Mouse (Mus musculus): Measurements from ENCODE around the gene Snx18. TPM values are rescaled to one million over a fixed set of nuclear protein-coding genes. Genes with fewer than 3 reads are reported as not detected.

Gene Snx18
- polyA plus RNA-seq, 1 experiment from 2014 or later = 14.2 TPM

GRCm38 (mm10) chr13:113595219-113595618, 23.1 kb downstream of the Snx18 start:
- Histone ChIP-seq H3K4me1 (replicated peaks) (peaks cover 43% of the 10 kb centered on the region), H3K27ac (no peak overlapping the region), H3K4me2 (no peak overlapping the region), H3K36me3 (peaks cover 28% of the 10 kb centered on the region; the same call in 1 of the 2 replicates), H3K4me3 (no peak overlapping the region), H3K27me3 (no peaks in the 10 kb centered on the region), H3K9ac (no peak overlapping the region), H3K9me3 (replicated peaks) (no peaks in the 10 kb centered on the region)
- no peak for ATAC-seq (replicated peaks; ENCODE audit: insufficient number of reproducible peaks, insufficient read depth, low FRiP score, low read depth)
- WGBS = 49% methylated on average over 8 of the region's 8 CpGs

DNA sequence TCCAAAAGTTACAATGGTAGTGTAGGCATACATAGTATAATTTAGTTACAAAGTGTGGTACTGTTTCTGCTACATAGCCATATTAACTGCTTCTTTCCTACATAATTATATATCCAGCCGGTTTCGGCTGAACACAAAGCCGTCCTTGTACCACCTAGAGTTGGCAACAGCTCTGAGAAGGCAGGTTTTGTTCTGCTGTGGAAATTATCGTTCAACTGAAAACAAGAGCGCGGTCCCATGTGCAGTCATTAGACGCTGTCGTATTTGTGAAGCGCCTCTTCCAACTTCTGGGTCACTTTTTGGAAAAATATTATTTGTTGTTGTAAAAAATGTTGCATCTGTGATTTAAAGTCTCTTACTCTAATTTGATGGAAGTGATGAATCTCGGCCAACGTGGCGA, 24.0 kb downstream of the Snx18 start:
- ATAC-seq (replicated peaks; ENCODE audit: insufficient number of reproducible peaks, insufficient read depth, low FRiP score, low read depth) = no peak
- Histone ChIP-seq H3K4me2 (no peak overlapping the region), H3K4me3 (no peak overlapping the region), H3K4me1 (replicated peaks) (peaks cover 45% of the 10 kb centered on the region), H3K9ac (no peak overlapping the region), H3K36me3 (peaks cover 28% of the 10 kb centered on the region; the same call in 1 of the 2 replicates), H3K27me3 (no peaks in the 10 kb centered on the region), H3K9me3 (replicated peaks) (no peaks in the 10 kb centered on the region), H3K27ac (no peak overlapping the region)
- 92% methylated on average over 12 of the region's 12 CpGs for WGBS

- Histone ChIP-seq H3K27me3 (no peaks in the 10 kb centered on the region), H3K4me1 (replicated peaks) (peaks cover 41% of the 10 kb centered on the region), H3K4me2 (no peak overlapping the region), H3K4me3 (no peak overlapping the region), H3K27ac (no peak overlapping the region), H3K9ac (no peak overlapping the region), H3K9me3 (replicated peaks) (no peaks in the 10 kb centered on the region), H3K36me3 (peaks cover 28% of the 10 kb centered on the region; the same call in 1 of the 2 replicates)
- ATAC-seq (replicated peaks; ENCODE audit: insufficient number of reproducible peaks, insufficient read depth, low FRiP score, low read depth) = no peak
- 80% methylated on average over 17 of the region's 17 CpGs for WGBS
Observed at GRCm38 (mm10) chr13:113593711-113594110, 24.7 kb downstream of the Snx18 start.

- Histone ChIP-seq H3K4me2 (no peak overlapping the region), H3K9ac (no peak overlapping the region), H3K4me3 (no peak overlapping the region), H3K9me3 (replicated peaks) (no peaks in the 10 kb centered on the region), H3K27me3 (no peaks in the 10 kb centered on the region), H3K4me1 (replicated peaks) (peaks cover 36% of the 10 kb centered on the region), H3K36me3 (peaks cover 28% of the 10 kb centered on the region; the same call in 1 of the 2 replicates), H3K27ac (no peak overlapping the region)
- no peak for ATAC-seq (replicated peaks; ENCODE audit: insufficient number of reproducible peaks, insufficient read depth, low FRiP score, low read depth)
- 70% methylated on average over 13 of the region's 13 CpGs for WGBS
Observed at GRCm38 (mm10) chr13:113592703-113593200, 25.6 kb downstream of the Snx18 start.

DNA sequence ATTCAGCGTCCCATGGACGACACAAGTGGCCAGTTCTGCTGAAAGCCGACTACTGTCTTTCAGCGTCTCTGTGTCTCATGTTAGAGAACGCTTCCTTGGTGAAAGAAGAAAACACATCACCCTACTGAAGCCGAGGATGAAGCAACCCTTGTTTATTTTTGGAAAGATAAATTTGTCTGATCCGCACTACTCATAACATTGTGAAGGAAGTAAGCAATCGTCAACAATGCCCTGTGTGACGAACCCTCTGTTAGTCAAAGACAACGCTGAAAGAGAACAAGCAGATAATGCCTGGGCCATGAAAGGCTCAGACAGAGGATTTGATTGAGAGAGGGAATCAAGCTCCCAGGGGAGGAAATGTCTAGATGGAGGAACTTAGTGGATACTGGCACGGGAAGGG, 27.0 kb downstream of the Snx18 start:
- Histone ChIP-seq H3K27me3 (no peaks in the 10 kb centered on the region), H3K27ac (no peak overlapping the region), H3K4me1 (replicated peaks) (peaks cover 31% of the 10 kb centered on the region), H3K36me3 (peaks cover 28% of the 10 kb centered on the region; the same call in 1 of the 2 replicates), H3K4me2 (no peak overlapping the region), H3K9ac (no peak overlapping the region), H3K4me3 (no peak overlapping the region), H3K9me3 (replicated peaks) (no peaks in the 10 kb centered on the region)
- no peak for ATAC-seq (replicated peaks; ENCODE audit: insufficient number of reproducible peaks, insufficient read depth, low FRiP score, low read depth)
- WGBS = 70% methylated on average over 11 of the region's 11 CpGs

- WGBS = 84% methylated on average over 4 of the region's 4 CpGs
- no peak for ATAC-seq (replicated peaks; ENCODE audit: insufficient number of reproducible peaks, insufficient read depth, low FRiP score, low read depth)
Observed at GRCm38 (mm10) chr13:113590216-113590615, 28.1 kb downstream of the Snx18 start.

DNA sequence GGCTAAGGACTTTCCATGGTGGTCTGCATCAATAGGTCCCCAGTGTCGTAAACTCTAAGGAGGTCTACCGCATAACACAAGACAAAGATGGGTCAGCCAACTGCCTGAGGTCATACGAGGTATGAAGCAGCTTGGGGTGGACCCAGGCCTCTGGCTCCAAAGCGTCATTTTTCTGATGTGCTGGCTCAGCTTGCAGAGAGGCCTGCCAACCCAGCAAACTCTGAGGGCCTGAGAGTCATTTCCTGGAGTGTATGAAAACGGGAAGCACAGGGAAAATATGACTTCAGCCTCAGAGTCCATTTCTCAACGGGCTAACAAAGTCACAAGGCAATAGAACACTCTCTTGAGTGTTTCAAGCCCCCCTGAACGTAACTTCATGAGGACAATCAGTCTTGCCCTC, 28.9 kb downstream of the Snx18 start:
- Histone ChIP-seq H3K4me2 (no peak overlapping the region), H3K27me3 (no peaks in the 10 kb centered on the region), H3K4me3 (no peak overlapping the region), H3K4me1 (replicated peaks) (peaks cover 17% of the 10 kb centered on the region; the same call in 1 of the 2 replicates), H3K36me3 (peaks cover 28% of the 10 kb centered on the region; the same call in 1 of the 2 replicates), H3K27ac (no peak overlapping the region), H3K9me3 (replicated peaks) (no peaks in the 10 kb centered on the region), H3K9ac (no peak overlapping the region)
- no peak for ATAC-seq (replicated peaks; ENCODE audit: insufficient number of reproducible peaks, insufficient read depth, low FRiP score, low read depth)
- WGBS = 59% methylated on average over 7 of the region's 7 CpGs

More at GRCm38 (mm10) chr13:113590216-113590615, 28.1 kb downstream of the Snx18 start:
- Histone ChIP-seq H3K9ac (no peak overlapping the region), H3K9me3 (replicated peaks) (no peaks in the 10 kb centered on the region), H3K27me3 (no peaks in the 10 kb centered on the region), H3K27ac (no peak overlapping the region), H3K36me3 (peaks cover 28% of the 10 kb centered on the region; the same call in 1 of the 2 replicates), H3K4me3 (no peak overlapping the region), H3K4me1 (replicated peaks) (peaks cover 20% of the 10 kb centered on the region), H3K4me2 (no peak overlapping the region)

DNA sequence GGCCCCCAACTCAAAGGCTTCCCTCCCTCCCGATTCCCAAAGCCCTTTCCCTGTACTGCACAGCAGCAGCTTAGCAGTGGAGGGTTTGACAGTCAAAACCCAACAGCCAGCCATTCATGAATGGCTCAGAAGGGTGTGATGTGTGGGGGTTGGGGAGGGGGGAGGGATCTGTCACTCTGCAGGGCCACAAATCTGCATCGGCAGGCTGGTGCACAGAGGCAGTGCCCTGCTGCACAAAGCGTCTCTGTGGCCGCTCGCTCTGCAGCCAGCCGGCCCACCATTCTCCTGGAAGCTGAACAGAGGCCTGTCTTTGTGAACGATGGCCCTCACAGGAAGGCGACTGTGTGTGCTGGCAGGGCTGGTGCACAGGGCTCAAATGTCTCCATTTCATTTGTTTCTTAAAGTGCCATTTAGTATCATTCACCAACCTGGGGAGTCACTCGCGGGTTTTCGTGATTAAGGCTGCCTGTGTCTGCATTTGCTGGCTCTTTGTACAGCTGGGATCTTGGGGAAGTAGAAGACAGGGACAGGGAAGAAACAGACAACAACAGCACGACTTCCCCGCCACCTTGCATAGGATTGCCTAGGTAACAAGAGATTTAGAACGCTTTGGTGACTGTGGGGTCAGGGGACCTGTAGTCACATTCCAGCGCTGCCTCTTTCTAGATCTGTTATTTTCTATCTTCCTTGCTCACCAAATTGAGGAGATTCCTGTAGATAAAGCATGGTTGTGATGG, 31.0 kb downstream of the Snx18 start:
- Histone ChIP-seq H3K4me1 (replicated peaks) (peaks cover 17% of the 10 kb centered on the region; the same call in 1 of the 2 replicates), H3K27me3 (no peaks in the 10 kb centered on the region), H3K9ac (no peak overlapping the region), H3K36me3 (peaks cover 18% of the 10 kb centered on the region; the same call in 1 of the 2 replicates), H3K27ac (no peak overlapping the region), H3K4me3 (no peak overlapping the region), H3K9me3 (replicated peaks) (no peaks in the 10 kb centered on the region), H3K4me2 (no peak overlapping the region)
- no peak for ATAC-seq (replicated peaks; ENCODE audit: insufficient number of reproducible peaks, insufficient read depth, low FRiP score, low read depth)
- WGBS = 41% methylated on average over 15 of the region's 15 CpGs

DNA sequence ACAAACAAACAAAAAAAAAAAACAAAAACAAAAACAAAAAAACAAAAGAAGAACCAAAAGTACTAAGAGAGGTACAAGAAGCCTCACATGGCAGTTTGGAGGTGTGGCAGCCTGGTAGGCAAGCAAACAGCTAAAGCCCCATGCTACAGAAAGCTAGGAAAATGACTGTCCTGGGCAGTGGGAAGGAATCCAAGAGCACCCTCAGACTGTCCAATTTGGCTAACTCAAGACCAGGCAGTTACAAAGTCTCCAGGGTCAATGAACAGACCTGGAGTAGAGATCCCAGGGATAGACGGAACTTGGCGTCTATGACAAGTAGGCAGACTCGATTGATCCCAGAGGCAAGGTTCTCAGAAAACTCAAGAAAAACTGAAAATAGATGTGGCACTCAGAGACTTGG, 32.8 kb downstream of the Snx18 start:
- no peak overlapping the region for H3K27ac ChIP-seq
- H3K27me3 ChIP-seq = no peaks in the 10 kb centered on the region
- peaks cover 12% of the 10 kb centered on the region; the same call in 1 of the 2 replicates for H3K4me1 ChIP-seq (replicated peaks)
- H3K4me2 ChIP-seq = no peak overlapping the region
- ATAC-seq (replicated peaks; ENCODE audit: insufficient number of reproducible peaks, insufficient read depth, low FRiP score, low read depth) = no peak
- H3K9ac ChIP-seq = no peak overlapping the region
- peaks cover 2% of the 10 kb centered on the region; the same call in 1 of the 2 replicates for H3K36me3 ChIP-seq
- H3K4me3 ChIP-seq = no peak overlapping the region
- 94% methylated on average over 3 of the region's 3 CpGs for WGBS
- no peaks in the 10 kb centered on the region for H3K9me3 ChIP-seq (replicated peaks)

- Histone ChIP-seq H3K4me2 (no peak overlapping the region), H3K27me3 (no peaks in the 10 kb centered on the region), H3K36me3 (no peaks in the 10 kb centered on the region), H3K9me3 (replicated peaks) (no peaks in the 10 kb centered on the region), H3K4me3 (no peak overlapping the region), H3K4me1 (replicated peaks) (peaks cover 9% of the 10 kb centered on the region; the same call in 1 of the 2 replicates), H3K27ac (no peak overlapping the region), H3K9ac (no peak overlapping the region)
- ATAC-seq (replicated peaks; ENCODE audit: insufficient number of reproducible peaks, insufficient read depth, low FRiP score, low read depth) = no peak
- WGBS = 71% methylated on average over 6 of the region's 6 CpGs
Observed at GRCm38 (mm10) chr13:113584431-113584830, 33.9 kb downstream of the Snx18 start.

DNA sequence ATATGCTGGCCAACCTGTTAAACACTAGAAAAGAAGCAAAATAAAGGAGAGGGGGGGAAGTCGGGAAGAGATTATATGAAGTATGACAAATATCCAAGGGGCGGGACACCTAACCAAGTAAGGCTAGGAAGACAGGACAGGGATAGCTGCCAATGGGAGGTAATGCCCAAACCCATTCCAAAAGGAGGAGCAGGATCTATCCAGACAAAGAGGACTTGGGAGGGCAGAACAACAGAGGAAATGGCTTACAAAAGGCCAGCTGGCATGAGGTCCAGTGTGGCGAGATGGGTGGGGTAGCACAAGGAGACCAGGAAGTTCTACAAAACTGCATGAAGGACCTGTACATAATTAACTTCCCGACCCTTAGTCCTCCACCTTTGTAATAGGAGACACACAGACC, 34.8 kb downstream of the Snx18 start:
- H3K27ac ChIP-seq = no peak overlapping the region
- no peaks in the 10 kb centered on the region for H3K27me3 ChIP-seq
- no peaks in the 10 kb centered on the region for H3K9me3 ChIP-seq (replicated peaks)
- ATAC-seq (replicated peaks; ENCODE audit: insufficient number of reproducible peaks, insufficient read depth, low FRiP score, low read depth) = no peak
- WGBS = 73% methylated on average over 4 of the region's 4 CpGs
- H3K4me1 ChIP-seq (replicated peaks) = peaks cover 9% of the 10 kb centered on the region; the same call in 1 of the 2 replicates
- H3K4me2 ChIP-seq = no peak overlapping the region
- H3K36me3 ChIP-seq = no peaks in the 10 kb centered on the region
- no peak overlapping the region for H3K9ac ChIP-seq
- no peak overlapping the region for H3K4me3 ChIP-seq
